Mouse (Mus musculus) lung, embryonic 14.5 days (tissue): ENCODE data around the gene Gucy2e. TPM values are rescaled to one million over a fixed set of nuclear protein-coding genes. Genes with fewer than 3 reads are reported as not detected.
A peak's percentile ranks its signal among the peaks of the same experiment; 100 is the strongest.

Experiments used
- ATAC-seq: fragments of 200-750 bp; cut with Nextera tagmentation; 2 replicates; pipeline ENCODE4 v1.8.0; 2017; ENCODE audit warnings: mild to moderate bottlenecking, moderate TSS enrichment, moderate library complexity; ENCODE audit not compliant: insufficient read depth
- DNase-seq: peaks from one replicate; pipeline ENCODE4 v3.0.0-alpha.2; 2015
- H3K27ac ChIP-seq: fragments of 300-500 bp; sonication (generic); 2 replicates; pipeline ENCODE4 v1.5.1; 2014; ENCODE audit warnings: low read depth, mild to moderate bottlenecking, moderate library complexity
- H3K27me3 ChIP-seq: fragments of 300-500 bp; sonication (generic); 2 replicates; pipeline ENCODE4 v1.6.1; 2014; ENCODE audit warnings: low read length, control low read depth; ENCODE audit not compliant: insufficient read depth
- H3K36me3 ChIP-seq: fragments of 300-500 bp; sonication (generic); 2 replicates; pipeline ENCODE4 v1.6.1; 2014; ENCODE audit warnings: control low read depth; ENCODE audit not compliant: insufficient read depth
- H3K4me1 ChIP-seq: fragments of 300-500 bp; sonication (generic); 2 replicates; pipeline ENCODE4 v1.6.1; 2014; ENCODE audit warnings: antibody characterized with exemption, control low read depth; ENCODE audit not compliant: insufficient read depth
- H3K4me2 ChIP-seq: fragments of 300-500 bp; sonication (generic); 2 replicates; pipeline ENCODE4 v1.6.1; 2014; ENCODE audit warnings: mild to moderate bottlenecking
- H3K4me3 ChIP-seq: fragments of 300-500 bp; sonication (generic); 2 replicates; pipeline ENCODE4 v1.5.1; 2014; ENCODE audit warnings: low read depth, low read length
- H3K9ac ChIP-seq: fragments of 300-500 bp; sonication (generic); 2 replicates; pipeline ENCODE4 v1.6.1; 2014
- H3K9me3 ChIP-seq: fragments of 300-500 bp; sonication (generic); 2 replicates; pipeline ENCODE4 v1.6.1; 2016; ENCODE audit warnings: low read depth, low read length, control low read depth
- CTCF ChIP-seq: IDR thresholded peaks from 2 replicates; pipeline ENCODE4 v1.5.1; 2016; ENCODE audit warnings: antibody characterized with exemption, low read depth
- WGBS: fragments of 180-500 bp; shearing (Covaris S2); extraction: QIAGEN DNeasy Blood & Tissue Kit; methylation state at CpG from one replicate; pipeline ENCODE4 v1.1.7; 2014; 5-methylcytosine and 5-hydroxymethylcytosine counted together
- polyA plus RNA-seq: library from polyadenylated mRNA; unstranded; fragments of >200 nt; fragmentation: Nextera tagmentation; extraction: Ambion mirVana; gene quantifications from 2 replicates; pipeline ENCODE4 v1.2.1, GENCODE M21; 2014

The Gucy2e gene
- polyA plus RNA-seq, 1 experiment from 2014 or later, result not detected

DNA sequence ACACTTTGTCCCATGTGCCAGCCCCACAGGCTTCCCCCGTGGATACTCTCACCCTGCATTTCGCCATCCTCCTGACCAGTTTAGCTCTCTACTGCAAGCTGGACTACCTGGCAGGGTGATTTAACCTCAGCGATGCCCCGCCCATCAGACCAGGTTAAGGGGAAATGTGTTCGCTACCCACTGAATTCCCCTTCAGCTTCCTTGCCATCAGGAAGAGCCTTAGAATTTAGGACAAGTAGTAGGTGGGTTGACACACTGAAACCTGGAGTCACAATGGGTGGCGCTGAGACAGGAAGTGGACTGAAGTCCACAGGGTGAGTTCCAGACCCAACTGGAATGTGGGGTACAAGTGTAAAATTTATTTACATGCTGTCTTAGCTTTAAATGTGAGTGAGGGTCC lies 39.1 kb downstream of the Gucy2e start, which contains the start of gene Alox8:
TSS of gene Alox8 (minus strand) at position 101 of the 400 bp plus-strand sequence.
- DNase-seq (no peak), ATAC-seq (no peak)
- Histone ChIP-seq H3K27me3 (peaks cover 24% of the 10 kb centered on the region), H3K36me3 (no peaks in the 10 kb centered on the region), H3K9ac (0 out of 2 replicates have a peak within 1 kb of the TSS, but pooled peaks have one; percentile 7), H3K4me3 (0 out of 2 replicates have a peak within 1 kb of the TSS, but pooled peaks have one; percentile 4), H3K9me3 (no peaks in the 10 kb centered on the region), H3K4me2 (peak within 1 kb of the TSS; percentile 53), H3K27ac (no peak within 1 kb of the TSS), H3K4me1 (no peaks in the 10 kb centered on the region)
- 24% methylated on average over 6 of the region's 6 CpGs for WGBS
- no peak for TF ChIP-seq CTCF

DNA sequence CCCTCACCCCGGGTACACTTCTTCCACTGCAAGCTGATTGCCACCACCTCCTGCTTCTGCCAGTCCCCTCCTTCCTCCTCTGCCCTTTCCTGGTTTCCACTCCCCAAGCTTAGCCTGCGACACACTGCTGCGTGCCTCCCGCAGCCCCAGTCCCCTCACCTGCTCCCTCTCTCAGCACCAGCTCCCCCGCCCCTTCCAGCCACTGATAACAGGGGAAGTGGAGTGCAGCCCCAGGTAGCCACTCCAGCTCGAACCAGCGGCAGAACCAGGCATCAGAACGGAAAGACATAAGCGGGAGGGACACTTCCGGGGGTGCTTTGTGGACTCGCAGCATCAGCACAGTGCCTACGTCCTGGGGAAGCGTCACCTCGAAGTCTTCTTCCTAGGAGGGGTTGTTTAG lies 39.6 kb downstream of the Gucy2e start:
- WGBS, result 1% methylated on average over 14 of the region's 14 CpGs
- 0 out of 2 replicates have a peak overlapping the region, but pooled peaks have one; percentile 7 for H3K9ac ChIP-seq

DNA sequence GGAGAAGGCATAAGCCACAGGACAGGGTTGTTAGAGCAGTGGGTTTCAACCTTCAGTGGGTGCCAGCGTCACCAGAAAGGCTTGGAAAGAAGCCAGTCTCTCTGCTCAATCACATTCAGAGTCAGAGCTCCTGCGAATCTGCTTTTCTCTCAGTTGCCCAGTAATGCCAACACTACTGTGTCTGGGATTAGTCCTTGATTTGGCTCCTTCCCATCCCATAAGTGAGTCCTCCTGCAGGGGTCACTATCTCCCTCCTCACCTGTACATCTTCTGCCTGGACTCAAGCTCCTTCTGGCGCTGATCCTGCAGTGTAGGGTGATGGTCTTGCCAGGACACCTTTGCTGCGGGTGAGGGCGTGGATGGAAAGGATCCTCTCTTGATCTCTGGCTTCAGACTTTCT lies 40.1 kb downstream of the Gucy2e start:
- peak; percentile 8 for DNase-seq
- Histone ChIP-seq H3K9me3 (no peaks in the 10 kb centered on the region), H3K4me1 (no peaks in the 10 kb centered on the region), H3K27me3 (peaks cover 24% of the 10 kb centered on the region), H3K27ac (no peak overlapping the region), H3K4me2 (peak overlapping the region; percentile 53), H3K36me3 (no peaks in the 10 kb centered on the region), H3K9ac (no peak overlapping the region), H3K4me3 (no peak overlapping the region)
- ATAC-seq, result no peak
- WGBS, result 8% methylated on average over 5 of the region's 5 CpGs
- peak; percentile 44; the same call in 1 of the 2 replicates for TF ChIP-seq CTCF

More for the DNA sequence above, 39.6 kb downstream of the Gucy2e start:
- H3K4me1 ChIP-seq, result no peaks in the 10 kb centered on the region
- no peaks in the 10 kb centered on the region for H3K9me3 ChIP-seq
- no peaks in the 10 kb centered on the region for H3K36me3 ChIP-seq
- no peak for ATAC-seq
- peaks cover 24% of the 10 kb centered on the region for H3K27me3 ChIP-seq
- H3K27ac ChIP-seq, result no peak overlapping the region
- H3K4me2 ChIP-seq, result peak overlapping the region; percentile 53
- no peak for DNase-seq
- TF ChIP-seq CTCF, result no peak
- 0 out of 2 replicates have a peak overlapping the region, but pooled peaks have one; percentile 4 for H3K4me3 ChIP-seq

DNA sequence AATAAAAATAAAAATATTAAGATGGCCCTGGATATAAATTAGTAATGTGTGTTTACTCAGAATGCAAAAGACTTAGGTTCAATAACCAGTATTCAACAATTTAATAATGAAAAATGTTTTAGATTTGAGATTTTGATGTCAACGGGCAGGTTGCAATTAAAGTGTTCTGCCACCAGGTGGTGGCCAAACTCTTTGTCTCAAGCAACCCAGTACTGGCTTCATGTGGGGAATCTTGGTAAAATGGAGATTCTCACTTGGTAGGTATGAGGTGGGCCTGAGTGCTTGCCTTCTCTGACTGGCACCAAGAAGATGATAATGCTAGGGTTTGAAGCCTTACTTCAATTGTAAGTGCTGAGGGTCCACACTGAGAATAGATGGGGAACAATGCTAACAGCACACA lies 44.0 kb downstream of the Gucy2e start:
- peak; percentile 84 for TF ChIP-seq CTCF
- no peak overlapping the region for H3K4me3 ChIP-seq
- no peaks in the 10 kb centered on the region for H3K9me3 ChIP-seq
- peak; percentile 80 for DNase-seq
- no peak overlapping the region for H3K9ac ChIP-seq
- H3K27ac ChIP-seq, result no peak overlapping the region
- ATAC-seq, result no peak
- peaks cover 17% of the 10 kb centered on the region for H3K27me3 ChIP-seq
- no peaks in the 10 kb centered on the region for H3K36me3 ChIP-seq
- 3% methylated on average over 1 of the region's 1 CpGs for WGBS
- no peak overlapping the region for H3K4me2 ChIP-seq
- H3K4me1 ChIP-seq, result no peaks in the 10 kb centered on the region

DNA sequence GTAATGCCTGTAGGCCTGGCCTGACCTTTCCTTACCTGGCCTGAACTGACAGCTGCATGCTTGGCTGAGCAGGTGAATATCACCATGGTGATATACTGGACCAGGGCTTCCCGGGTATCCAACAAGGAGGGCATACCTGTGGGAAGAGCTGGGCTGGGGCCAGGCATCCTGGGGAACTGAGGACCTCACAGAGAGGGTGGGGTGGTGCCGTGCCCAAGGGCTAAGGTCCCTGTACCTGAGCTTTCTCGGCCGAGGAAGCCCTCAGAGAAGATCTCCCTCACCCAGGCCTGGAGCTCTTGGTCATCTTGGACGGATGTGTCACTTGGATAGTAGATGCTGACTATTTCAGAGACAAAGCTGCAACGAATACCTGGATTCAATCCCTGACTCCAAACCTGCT lies 50.9 kb downstream of the Gucy2e start:
- DNase-seq, result no peak
- no peak for ATAC-seq
- H3K9me3 ChIP-seq, result no peaks in the 10 kb centered on the region
- H3K36me3 ChIP-seq, result no peaks in the 10 kb centered on the region
- no peak overlapping the region for H3K27ac ChIP-seq
- no peaks in the 10 kb centered on the region for H3K4me1 ChIP-seq
- no peak overlapping the region for H3K4me3 ChIP-seq
- TF ChIP-seq CTCF, result no peak
- H3K4me2 ChIP-seq, result no peak overlapping the region
- H3K27me3 ChIP-seq, result no peaks in the 10 kb centered on the region
- WGBS, result 77% methylated on average over 6 of the region's 6 CpGs
- H3K9ac ChIP-seq, result no peak overlapping the region

DNA sequence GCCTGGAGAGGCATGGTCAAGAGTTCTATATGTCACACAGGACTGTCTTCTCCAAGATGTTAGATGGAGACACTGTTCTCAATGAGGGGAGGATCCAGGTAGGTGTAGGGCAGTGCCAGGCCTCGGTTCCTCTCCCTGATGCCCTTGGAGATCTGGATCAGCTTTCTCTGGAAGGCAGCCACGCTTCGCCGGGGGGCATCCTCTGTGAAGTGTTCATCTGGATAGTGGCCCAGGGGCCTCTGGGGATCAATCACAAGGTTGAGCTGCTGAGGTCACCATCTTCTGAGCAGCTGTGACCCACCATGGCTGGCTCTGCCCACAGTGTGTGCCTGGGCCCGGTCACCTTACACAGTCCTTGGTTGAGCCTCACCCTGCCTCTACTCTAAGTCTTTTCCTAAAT lies 51.8 kb downstream of the Gucy2e start:
- Histone ChIP-seq H3K36me3 (no peaks in the 10 kb centered on the region), H3K27me3 (no peaks in the 10 kb centered on the region), H3K9ac (no peak overlapping the region), H3K4me3 (no peak overlapping the region), H3K4me2 (no peak overlapping the region), H3K9me3 (no peaks in the 10 kb centered on the region), H3K27ac (no peak overlapping the region), H3K4me1 (no peaks in the 10 kb centered on the region)
- DNase-seq, result no peak
- no peak for ATAC-seq
- 80% methylated on average over 5 of the region's 5 CpGs for WGBS
- TF ChIP-seq CTCF, result no peak

DNA sequence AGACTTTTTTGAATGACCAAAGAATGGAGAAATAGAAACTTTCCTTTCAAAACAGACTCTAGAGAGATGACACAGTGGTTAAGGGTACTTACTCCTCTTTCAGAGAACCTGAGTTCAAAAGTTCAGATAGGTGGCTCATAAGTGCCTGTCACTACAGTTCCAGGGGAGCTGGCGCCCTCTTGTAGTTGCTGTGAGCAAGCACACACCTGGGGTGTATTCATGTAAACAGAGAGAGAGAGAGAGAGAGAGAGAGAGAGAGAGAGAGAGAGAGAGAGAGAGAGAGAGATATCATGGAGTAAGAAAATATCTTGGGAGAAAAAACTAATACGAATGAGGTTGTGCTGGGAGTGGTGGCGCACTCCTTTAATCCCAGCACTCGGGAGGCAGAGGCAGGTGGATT lies 56.7 kb downstream of the Gucy2e start:
- no peak overlapping the region for H3K4me2 ChIP-seq
- 75% methylated on average over 4 of the region's 4 CpGs for WGBS
- no peak overlapping the region for H3K27ac ChIP-seq
- no peak for DNase-seq
- no peak overlapping the region for H3K9ac ChIP-seq
- ATAC-seq, result no peak
- TF ChIP-seq CTCF, result no peak
- no peaks in the 10 kb centered on the region for H3K9me3 ChIP-seq
- no peak overlapping the region for H3K4me3 ChIP-seq
- no peaks in the 10 kb centered on the region for H3K27me3 ChIP-seq
- H3K36me3 ChIP-seq, result no peaks in the 10 kb centered on the region
- no peaks in the 10 kb centered on the region for H3K4me1 ChIP-seq

DNA sequence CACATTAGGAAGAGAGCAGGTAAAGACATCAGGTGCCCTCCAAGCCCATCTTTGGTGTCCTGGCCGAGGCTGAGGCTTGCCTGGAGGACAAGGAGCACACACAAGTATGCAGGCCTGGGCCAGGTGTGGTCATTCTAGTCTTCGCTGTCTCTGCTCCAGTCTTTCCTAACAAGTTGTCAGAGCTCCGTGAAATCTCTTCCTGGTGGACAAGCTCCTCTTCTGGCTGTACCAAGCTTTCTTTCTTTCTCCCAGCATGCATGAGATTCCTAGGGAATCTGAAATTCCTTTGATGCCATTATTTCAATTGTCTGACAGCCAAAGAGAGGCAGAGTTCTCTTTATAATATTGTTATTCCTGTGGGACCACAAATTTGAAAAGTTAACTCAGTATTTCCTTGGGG lies 57.3 kb downstream of the Gucy2e start:
- Histone ChIP-seq H3K9ac (no peak overlapping the region), H3K27ac (no peak overlapping the region), H3K9me3 (no peaks in the 10 kb centered on the region), H3K4me1 (no peaks in the 10 kb centered on the region), H3K4me2 (no peak overlapping the region), H3K4me3 (no peak overlapping the region), H3K27me3 (no peaks in the 10 kb centered on the region), H3K36me3 (no peaks in the 10 kb centered on the region)
- DNase-seq, result no peak
- no peak for TF ChIP-seq CTCF
- no peak for ATAC-seq
- WGBS, result 42% methylated on average over 3 of the region's 3 CpGs
